Mouse (Mus musculus): Measurements from ENCODE around the gene Trim10. TPM values are rescaled to one million over a fixed set of nuclear protein-coding genes. Genes with fewer than 3 reads are reported as not detected.
"Not testable (repeated sequence)": the region's sequence is repeated elsewhere in the genome, so short reads cannot be mapped to it uniquely, and the experiment has no call there.

Trim10 gene
- polyA plus RNA-seq (2014; fragmentation: Nextera tagmentation; extraction: Ambion mirVana), result 2.6 and 3.4 TPM in 2 replicates

GRCm38 (mm10) chr17:36869284-36869954 is at the start of gene Trim10:
TSS of gene Trim10 (plus strand) at chr17:36869574.
- 80% methylated on average over 4 of the region's 4 CpGs for WGBS
- DNase-seq (no peak), ATAC-seq (ENCODE audit: insufficient read depth) (peak; percentile 68; the same call in 1 of the 2 replicates)
- Histone ChIP-seq H3K27me3 (ENCODE audit: insufficient read depth, low read length) (peaks cover 14% of the 10 kb centered on the region), H3K4me3 (ENCODE audit: low read depth, low read length) (peak within 1 kb of the TSS; percentile 17; the same call in 1 of the 2 replicates), H3K27ac (ENCODE audit: low read depth) (no peak within 1 kb of the TSS; the same call in 1 of the 2 replicates), H3K9ac (peak within 1 kb of the TSS; percentile 2; the same call in 1 of the 2 replicates), H3K9me3 (ENCODE audit: low read depth, low read length) (no peaks in the 10 kb centered on the region), H3K36me3 (ENCODE audit: insufficient read depth) (no peaks in the 10 kb centered on the region), H3K4me1 (ENCODE audit: insufficient read depth) (no peaks in the 10 kb centered on the region), H3K4me2 (0 out of 2 replicates have a peak within 1 kb of the TSS, but pooled peaks have one; percentile 0)
- TF ChIP-seq CTCF (IDR thresholded peaks at IDR 0.05; ENCODE audit: low read depth), result no peak

GRCm38 (mm10) chr17:36824005-36824404 is 45.4 kb upstream of the Trim10 start:
- H3K27me3 ChIP-seq (ENCODE audit: insufficient read depth, low read length), result no peaks in the 10 kb centered on the region
- peak; percentile 71 for DNase-seq
- no peaks in the 10 kb centered on the region for H3K4me1 ChIP-seq (ENCODE audit: insufficient read depth)
- no peak for ATAC-seq (ENCODE audit: insufficient read depth)
- H3K36me3 ChIP-seq (ENCODE audit: insufficient read depth), result no peaks in the 10 kb centered on the region
- H3K9me3 ChIP-seq (ENCODE audit: low read depth, low read length), result no peaks in the 10 kb centered on the region
- no peak overlapping the region for H3K27ac ChIP-seq (ENCODE audit: low read depth)
- no peak overlapping the region for H3K9ac ChIP-seq
- H3K4me2 ChIP-seq, result no peak overlapping the region
- TF ChIP-seq CTCF (IDR thresholded peaks at IDR 0.05; ENCODE audit: low read depth), result peak; percentile 78
- no peak overlapping the region for H3K4me3 ChIP-seq (ENCODE audit: low read depth, low read length)

- Histone ChIP-seq H3K27ac (ENCODE audit: low read depth) (no peak overlapping the region), H3K4me2 (no peak overlapping the region), H3K9ac (no peak overlapping the region), H3K36me3 (ENCODE audit: insufficient read depth) (no peaks in the 10 kb centered on the region), H3K9me3 (ENCODE audit: low read depth, low read length) (no peaks in the 10 kb centered on the region), H3K4me3 (ENCODE audit: low read depth, low read length) (no peak overlapping the region), H3K27me3 (ENCODE audit: insufficient read depth, low read length) (no peaks in the 10 kb centered on the region), H3K4me1 (ENCODE audit: insufficient read depth) (no peaks in the 10 kb centered on the region)
- DNase-seq, result peak; percentile 27
- no peak; the same call in 1 of the 2 replicates for TF ChIP-seq CTCF (IDR thresholded peaks at IDR 0.05; ENCODE audit: low read depth)
- 29% methylated on average over 4 of the region's 4 CpGs for WGBS
- ATAC-seq (ENCODE audit: insufficient read depth), result no peak
Observed at GRCm38 (mm10) chr17:36825525-36825924, 43.8 kb upstream of the Trim10 start.

- H3K36me3 ChIP-seq (ENCODE audit: insufficient read depth); H3K27me3 ChIP-seq (ENCODE audit: insufficient read depth, low read length); H3K4me1 ChIP-seq (ENCODE audit: insufficient read depth); H3K9me3 ChIP-seq (ENCODE audit: low read depth, low read length); H3K9ac ChIP-seq; H3K4me2 ChIP-seq; H3K27ac ChIP-seq (ENCODE audit: low read depth); H3K4me3 ChIP-seq (ENCODE audit: low read depth, low read length): not testable (repeated sequence)
- peak; percentile 77 for TF ChIP-seq CTCF (IDR thresholded peaks at IDR 0.05; ENCODE audit: low read depth)
- 17% methylated on average over 5 of the region's 5 CpGs for WGBS
- DNase-seq (peak; percentile 94), ATAC-seq (ENCODE audit: insufficient read depth) (peak; percentile 84)
Observed at GRCm38 (mm10) chr17:36826002-36826401, 43.4 kb upstream of the Trim10 start.

GRCm38 (mm10) chr17:36828488-36828887 is 40.9 kb upstream of the Trim10 start:
- Histone ChIP-seq H3K9me3 (ENCODE audit: low read depth, low read length) (no peaks in the 10 kb centered on the region), H3K4me1 (ENCODE audit: insufficient read depth) (no peaks in the 10 kb centered on the region), H3K4me3 (ENCODE audit: low read depth, low read length) (no peak overlapping the region), H3K27ac (ENCODE audit: low read depth) (no peak overlapping the region), H3K27me3 (ENCODE audit: insufficient read depth, low read length) (no peaks in the 10 kb centered on the region), H3K4me2 (no peak overlapping the region), H3K9ac (no peak overlapping the region), H3K36me3 (ENCODE audit: insufficient read depth) (no peaks in the 10 kb centered on the region)
- ATAC-seq (ENCODE audit: insufficient read depth) (no peak), DNase-seq (no peak)
- TF ChIP-seq CTCF (IDR thresholded peaks at IDR 0.05; ENCODE audit: low read depth), result no peak
- 74% methylated on average over 2 of the region's 2 CpGs for WGBS

GRCm38 (mm10) chr17:36830470-36830869 is 38.9 kb upstream of the Trim10 start:
- no peak for TF ChIP-seq CTCF (IDR thresholded peaks at IDR 0.05; ENCODE audit: low read depth)
- Histone ChIP-seq H3K4me1 (ENCODE audit: insufficient read depth) (no peaks in the 10 kb centered on the region), H3K4me2 (no peak overlapping the region), H3K27me3 (ENCODE audit: insufficient read depth, low read length) (no peaks in the 10 kb centered on the region), H3K27ac (ENCODE audit: low read depth) (no peak overlapping the region), H3K9me3 (ENCODE audit: low read depth, low read length) (no peaks in the 10 kb centered on the region), H3K9ac (no peak overlapping the region), H3K4me3 (ENCODE audit: low read depth, low read length) (no peak overlapping the region), H3K36me3 (ENCODE audit: insufficient read depth) (no peaks in the 10 kb centered on the region)
- ATAC-seq (ENCODE audit: insufficient read depth), result no peak
- 72% methylated on average over 3 of the region's 3 CpGs for WGBS
- DNase-seq, result no peak

DNA sequence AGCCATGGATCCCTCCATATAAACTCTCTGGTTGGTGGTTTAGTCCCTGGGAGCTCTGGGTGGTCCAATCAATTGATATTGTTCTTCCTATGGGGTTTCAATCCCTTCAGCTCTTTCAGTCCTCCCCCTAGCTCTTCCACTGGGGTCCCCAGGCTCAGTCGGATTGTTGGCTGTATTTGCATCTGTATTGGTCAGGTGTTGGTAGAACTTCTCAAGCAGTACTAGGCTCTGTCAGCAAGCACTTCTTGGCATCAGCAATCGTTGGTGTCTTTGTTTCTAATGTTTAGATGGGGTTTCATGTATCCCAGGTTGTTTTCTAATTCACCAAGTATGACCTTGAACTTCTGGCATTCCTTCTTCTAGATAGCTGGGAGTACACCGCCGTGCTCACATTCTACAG is 36.7 kb upstream of the Trim10 start:
- Histone ChIP-seq H3K9ac (no peak overlapping the region), H3K27ac (ENCODE audit: low read depth) (no peak overlapping the region), H3K4me3 (ENCODE audit: low read depth, low read length) (no peak overlapping the region), H3K36me3 (ENCODE audit: insufficient read depth) (no peaks in the 10 kb centered on the region), H3K4me1 (ENCODE audit: insufficient read depth) (peaks cover 6% of the 10 kb centered on the region; the same call in 1 of the 2 replicates), H3K4me2 (no peak overlapping the region), H3K9me3 (ENCODE audit: low read depth, low read length) (no peaks in the 10 kb centered on the region), H3K27me3 (ENCODE audit: insufficient read depth, low read length) (no peaks in the 10 kb centered on the region)
- no peak for DNase-seq
- no peak for ATAC-seq (ENCODE audit: insufficient read depth)
- 52% methylated on average over 4 of the region's 4 CpGs for WGBS
- no peak for TF ChIP-seq CTCF (IDR thresholded peaks at IDR 0.05; ENCODE audit: low read depth)

All from lung, embryonic 14.5 days (tissue).